Mouse (Mus musculus) gastrocnemius, postnatal 4 days (tissue): Measurements from ENCODE around the gene Zdhhc14. TPM values are rescaled to one million over a fixed set of nuclear protein-coding genes. Genes with fewer than 3 reads are reported as not detected.

Experiments
- DNase-seq, 2 experiments: peaks; one replicate each; pipeline ENCODE4 v3.0.0; 2021 to 2022; ENCODE audit warnings: low spot score in 2 of 2, mixed read lengths in 2 of 2
- total RNA-seq, 2 experiments: library from RNA; stranded (reverse); gene quantifications; 2 replicates each; pipeline ENCODE4 v1.2.3; 2021

Zdhhc14 gene
- total RNA-seq, 2 experiments from 2014 or later: 4.8 to 5.1 TPM

DNA sequence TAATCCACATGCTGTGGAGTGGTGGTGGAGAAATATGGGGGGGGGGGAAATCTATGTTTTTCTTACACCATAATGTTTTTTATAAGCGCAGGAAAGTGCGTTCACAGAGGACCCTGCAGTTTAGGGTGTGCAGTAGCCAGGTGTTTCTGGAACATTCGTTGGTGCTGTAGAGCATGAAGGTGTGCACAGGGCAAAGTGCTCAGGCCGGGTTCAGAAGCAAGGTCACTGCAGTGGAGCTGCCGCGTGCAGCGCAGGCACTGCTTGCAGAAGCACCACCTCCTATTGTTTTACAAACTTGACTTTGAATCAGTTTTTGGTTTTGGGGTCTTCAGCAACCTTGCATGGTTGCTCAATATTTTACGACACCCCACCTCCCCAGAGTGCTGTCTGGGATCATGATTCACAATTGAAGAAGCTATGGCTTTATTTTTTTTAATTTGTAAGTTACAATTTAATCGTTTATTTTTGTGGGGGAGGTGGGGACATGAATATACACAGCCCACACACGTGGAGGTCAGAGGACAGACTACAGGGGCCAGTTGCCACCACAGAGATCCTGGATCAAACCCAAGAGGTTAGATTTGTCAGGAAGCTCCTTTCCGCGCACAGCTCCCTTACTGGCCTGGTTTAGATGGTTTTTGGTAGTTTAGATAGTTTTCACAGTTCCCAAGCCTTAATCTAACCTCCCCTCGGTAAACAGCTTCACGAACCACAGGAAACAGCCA, 59.8 kb downstream of the Zdhhc14 start:
- DNase-seq: no peak

DNA sequence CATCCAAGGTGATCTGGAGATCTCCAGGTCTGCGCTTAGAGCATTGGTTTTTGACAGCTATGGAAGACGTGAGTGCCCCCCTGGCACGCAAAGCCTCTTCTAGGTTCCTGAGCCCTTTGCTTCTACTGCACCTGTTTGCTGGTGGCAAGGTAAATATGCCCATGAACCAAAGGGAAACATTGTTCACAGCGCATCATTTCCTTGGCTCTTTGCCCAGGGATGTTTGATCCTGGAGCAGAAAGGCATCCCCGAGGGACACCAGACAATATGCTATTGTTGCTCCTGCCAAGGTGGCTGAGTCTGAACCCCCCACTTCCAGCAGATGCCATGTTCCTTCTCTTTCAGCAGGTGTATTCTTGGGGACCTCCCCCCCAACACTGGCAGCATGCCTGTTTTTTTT, 61.2 kb downstream of the Zdhhc14 start:
- no peak for DNase-seq

DNA sequence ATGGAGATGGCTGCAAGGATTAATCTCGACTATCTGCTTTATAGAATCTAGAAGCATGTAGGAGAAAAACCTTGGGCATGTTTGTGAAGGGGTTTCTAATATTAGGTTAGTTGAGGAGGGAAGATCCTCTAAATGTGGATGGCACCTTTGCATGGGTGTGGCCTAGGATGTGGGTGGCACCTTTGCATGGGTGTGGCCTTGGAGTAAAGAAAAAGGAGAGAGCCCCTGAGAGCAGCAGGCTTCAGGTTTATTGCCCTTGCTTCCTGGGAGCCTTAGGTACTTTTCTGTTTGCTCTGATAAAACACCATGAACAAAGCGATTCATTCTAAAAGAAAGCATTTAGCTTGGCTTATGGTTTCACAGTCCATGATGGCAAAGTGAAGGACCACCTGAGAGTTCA, 62.2 kb downstream of the Zdhhc14 start:
- DNase-seq: no peak

DNA sequence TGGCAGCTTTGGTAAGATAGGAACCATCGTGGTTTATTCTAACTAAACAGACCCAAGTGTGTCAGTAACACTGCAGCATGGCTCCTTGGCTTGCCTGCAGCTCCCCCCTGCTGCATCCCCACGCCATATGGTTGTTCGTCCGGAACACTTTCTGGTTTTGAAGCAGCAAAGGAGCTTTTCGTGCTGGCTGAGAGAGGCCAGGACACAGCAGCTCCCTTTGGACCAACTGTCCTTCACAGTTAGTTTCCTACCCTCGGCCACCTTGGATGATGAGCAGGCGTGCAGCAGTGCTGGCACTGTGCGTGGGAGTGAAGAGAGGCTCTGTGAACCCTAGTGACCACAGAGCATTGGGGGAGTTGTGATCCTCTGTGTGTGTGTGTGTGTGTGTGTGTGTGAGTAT, 64.2 kb downstream of the Zdhhc14 start:
- DNase-seq: no peak

DNA sequence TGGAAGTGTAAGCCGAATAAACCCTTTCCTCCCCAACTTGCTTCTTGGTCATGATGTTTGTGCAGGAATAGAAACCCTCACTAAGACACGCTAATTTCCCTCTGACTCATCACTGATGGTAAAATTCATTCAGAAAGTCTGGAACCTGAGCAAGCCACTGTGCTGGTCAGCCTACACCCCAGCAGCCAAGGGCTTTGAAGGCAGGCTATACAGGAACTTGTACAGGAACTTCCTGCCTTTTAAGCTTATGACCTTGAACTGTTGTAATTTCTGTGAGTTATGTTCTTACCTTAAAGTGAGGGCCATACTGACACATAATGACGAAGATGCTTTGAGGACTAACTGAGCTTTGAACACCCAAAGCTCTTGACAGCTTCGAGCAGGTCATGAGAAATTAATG, 67.9 kb downstream of the Zdhhc14 start:
- DNase-seq: no peak

DNA sequence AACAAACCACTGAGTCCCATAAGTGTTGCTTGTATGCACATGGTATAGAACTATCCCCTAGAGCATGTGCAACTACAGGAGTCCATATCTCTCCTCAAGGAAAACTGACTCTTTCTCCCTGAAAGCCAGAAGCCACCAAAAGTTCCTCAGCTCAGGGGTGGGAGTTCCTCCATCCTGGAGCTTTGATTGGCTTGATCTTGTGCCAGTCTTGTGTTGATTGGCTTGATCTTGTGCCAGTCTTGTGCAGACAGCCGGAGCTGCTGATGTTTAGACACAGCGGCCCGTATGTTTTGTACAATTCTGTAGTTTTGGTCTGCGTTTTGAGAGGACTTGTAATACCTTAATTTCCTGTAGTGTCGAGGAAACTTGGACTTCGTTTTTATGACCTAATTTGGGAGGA, 70.8 kb downstream of the Zdhhc14 start:
- no peak for DNase-seq

DNA sequence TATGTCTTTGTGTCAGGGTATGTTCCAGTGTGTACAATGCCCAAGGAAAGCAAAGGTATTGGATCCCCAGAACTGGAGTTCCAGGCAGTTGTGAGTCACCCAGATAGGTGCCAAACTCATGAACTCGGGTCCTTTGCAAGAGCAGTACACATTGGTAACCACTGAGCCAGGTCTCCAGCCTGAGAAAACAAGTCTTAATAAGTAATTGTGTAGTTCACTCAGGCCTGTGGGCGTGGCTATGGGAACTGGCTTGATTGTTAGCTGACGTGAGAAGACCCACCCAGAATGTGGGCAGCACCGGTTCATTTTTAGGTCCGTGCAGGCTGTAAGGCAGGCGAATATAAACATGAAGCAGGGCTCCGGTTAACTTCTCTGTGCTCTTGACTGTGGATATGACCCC, 73.6 kb downstream of the Zdhhc14 start:
- no peak for DNase-seq

DNA sequence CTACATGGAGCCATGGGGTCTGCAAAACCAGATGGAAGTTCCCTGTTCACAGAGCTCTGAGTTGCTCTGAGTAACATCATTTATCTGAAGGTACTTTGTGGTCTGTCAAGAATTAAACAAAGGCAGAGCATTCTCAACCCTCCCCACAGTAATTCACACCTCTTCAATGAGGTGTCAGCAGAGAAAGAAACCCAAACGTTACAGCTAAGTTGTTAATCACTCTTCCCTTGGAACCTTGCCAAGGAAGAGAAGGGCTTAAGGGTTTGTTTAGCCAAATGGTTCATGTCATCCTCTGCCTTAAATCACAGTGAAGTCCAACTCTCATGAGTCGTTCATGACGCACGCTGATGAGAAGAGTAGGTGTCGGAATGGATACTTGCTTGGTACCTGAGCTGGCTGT, 75.6 kb downstream of the Zdhhc14 start:
- no peak for DNase-seq

DNA sequence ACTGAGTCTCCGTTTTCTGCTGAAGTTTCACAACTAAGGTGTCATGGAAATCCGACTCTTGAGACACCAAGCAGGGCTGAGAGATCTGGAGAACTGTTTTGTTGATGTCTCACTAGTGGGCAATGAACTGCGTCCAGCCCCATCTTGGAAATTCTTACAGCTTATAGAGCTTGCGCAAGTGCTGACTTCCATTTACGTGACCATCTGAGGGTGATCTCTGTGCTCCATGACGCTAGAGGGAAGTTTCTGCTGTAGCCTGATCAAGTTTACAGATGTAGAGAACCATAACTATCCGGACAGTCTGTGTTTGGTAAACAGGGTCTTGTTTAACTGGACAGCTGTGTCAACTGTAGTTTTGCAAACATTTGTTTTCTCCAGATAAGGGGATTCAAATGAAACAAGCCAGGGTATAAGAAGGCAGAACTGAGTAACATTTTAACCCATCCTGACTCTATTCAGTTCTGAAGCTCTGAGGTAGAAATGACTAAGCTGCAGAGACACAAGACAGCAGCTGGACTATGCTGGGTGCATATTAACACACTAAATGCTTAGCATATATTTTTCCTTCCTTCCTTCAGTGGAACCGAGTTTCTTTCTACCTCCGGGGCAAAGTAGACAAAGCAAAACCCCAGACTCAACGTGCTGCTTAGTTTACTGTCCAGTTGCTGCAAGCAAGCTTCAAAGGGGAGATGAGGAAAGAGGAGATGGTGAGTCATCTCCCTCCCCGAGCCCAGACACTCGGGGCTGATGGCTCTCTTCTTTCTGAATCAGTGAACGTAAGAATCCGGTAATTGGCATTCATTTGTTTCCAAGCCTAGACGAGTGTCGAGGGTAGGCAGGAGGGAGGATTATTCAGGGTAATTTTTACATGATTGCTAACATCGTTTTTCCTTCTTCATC, 77.0 kb downstream of the Zdhhc14 start:
- no peak for DNase-seq

DNA sequence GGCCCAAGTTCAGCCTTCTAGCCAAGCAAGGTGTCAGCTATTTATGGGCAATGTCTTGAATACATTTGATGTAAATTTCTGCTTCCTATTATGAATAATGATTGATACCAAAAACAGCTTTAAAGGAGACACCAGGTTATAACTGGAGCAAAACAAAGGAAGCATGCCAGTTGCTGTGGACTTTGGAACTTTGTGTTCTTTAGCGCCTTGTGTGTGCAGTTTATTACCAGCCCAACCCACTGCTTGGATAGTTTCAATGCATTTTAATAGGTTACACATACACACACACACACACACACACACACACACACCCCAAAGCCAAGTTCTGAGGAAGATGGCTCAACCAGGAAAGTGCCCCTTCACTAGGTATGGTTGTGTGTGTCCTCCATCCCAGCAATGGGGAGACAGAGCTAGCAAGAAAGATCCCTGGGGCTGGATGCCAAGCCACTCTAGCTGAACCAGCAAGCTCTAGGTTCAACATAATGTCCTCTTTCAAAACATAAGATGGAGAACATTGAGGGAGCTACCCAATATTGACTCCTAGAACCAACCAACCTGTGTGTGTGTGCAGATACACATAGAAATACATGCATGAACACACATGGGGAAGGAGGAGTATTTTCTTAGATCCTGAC, 79.9 kb downstream of the Zdhhc14 start:
- no peak for DNase-seq

DNA sequence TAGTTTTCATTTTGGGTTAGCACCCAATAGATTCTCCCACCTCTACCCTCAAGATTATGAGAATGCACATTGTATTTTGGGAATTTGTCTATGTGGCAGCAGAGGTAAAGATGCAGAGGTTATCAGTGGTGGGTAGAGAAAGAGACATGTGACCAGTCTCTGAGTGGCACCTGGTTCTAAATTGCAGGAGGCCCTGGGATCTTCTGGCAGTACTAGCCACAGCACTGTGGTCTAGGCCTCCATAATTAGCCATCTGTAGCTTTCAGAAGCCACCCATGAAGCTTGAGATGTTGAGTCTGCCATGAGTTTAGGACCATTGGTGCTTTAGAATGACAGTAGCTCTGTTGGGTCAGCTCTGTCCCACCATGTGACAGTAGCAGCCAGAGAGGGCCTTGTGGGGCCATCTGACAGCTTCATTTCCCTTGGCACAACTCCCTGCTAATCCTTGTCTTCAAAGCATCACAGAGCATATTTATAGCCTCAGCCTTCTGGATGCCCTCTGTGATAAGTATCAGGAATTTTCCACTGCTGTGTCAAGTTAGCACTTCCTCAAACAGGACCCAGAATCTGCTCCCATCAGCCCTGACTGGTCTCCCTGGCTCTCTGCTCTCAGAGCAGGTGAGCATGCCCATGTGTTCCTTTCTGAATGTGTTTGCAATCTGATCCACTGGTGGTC, 80.5 kb downstream of the Zdhhc14 start:
- no peak for DNase-seq

DNA sequence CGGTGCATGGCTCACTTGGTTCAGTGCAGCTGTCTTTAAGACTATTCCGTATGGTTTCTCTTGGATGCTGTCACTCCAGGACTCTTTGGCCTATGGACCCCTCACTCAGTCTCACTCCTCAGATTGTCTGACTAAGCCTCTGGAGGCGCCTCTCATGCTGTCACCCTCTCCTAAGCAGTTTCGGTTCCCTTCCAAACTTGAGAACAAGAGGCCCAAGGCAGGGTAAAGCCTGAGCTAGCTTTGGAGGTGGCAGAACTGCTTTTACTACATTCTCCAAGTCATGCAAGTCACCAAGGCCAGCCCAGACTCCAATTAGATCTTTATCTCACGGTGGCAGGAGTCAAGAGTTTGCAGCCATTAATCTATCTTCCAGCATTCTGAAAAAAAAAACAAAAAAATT, 82.3 kb downstream of the Zdhhc14 start:
- DNase-seq: no peak

DNA sequence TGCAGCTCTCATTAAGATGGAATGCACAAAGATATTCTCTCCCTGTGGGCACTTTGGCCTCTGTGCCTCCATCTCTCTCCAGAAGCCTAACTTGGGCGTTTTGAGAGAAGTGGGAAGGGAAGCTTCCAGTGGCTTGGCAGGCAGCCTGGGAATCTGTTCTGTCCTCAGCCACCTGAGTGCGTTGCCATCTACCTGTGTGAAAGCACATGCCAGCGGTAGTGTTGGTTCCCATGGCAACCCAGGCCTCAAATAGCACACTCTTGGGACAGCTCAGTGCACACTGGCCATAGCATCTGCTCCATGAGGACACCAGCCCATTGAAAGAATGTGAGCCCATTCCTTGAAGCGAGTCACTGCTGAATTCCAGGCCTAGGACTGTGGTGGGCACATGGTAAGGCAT, 83.2 kb downstream of the Zdhhc14 start:
- DNase-seq: no peak

DNA sequence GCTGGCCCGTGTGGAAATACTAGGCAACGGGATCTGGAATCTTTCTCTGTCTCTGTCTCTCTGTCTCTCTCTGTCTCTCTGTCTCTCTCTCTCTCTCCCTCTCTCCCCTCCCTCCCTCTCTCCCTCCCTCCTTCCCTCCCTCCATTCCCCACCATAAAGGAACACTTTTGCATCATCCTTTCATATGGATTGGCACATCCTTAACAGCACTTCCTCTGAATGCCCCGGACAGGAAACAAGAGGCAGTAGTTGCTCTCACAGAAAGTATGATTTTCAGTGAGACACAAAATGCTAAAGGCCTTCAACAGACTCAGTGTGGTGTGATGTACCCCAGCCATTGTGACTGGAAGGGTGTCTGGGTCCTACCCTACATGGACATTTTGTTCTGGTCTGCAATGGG, 89.9 kb downstream of the Zdhhc14 start:
- no peak for DNase-seq

DNA sequence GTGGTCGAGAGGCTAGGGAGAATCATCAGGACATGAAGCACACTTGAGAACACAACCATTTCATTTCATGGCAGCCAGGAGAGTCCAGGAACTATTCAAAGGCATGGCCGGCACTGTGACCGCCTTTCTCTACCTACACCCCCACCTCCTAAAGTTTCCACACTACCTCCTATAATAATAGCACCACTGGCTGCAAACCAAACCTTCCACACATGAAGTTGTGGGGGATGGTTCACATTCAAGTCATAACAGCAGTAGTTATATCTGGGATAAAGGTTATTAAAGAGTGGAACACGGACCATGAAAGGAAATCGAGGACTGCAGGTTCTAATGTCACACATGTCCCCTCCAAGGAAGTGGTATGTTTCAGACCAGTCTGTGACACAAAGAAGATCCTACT, 90.6 kb downstream of the Zdhhc14 start:
- DNase-seq: no peak

DNA sequence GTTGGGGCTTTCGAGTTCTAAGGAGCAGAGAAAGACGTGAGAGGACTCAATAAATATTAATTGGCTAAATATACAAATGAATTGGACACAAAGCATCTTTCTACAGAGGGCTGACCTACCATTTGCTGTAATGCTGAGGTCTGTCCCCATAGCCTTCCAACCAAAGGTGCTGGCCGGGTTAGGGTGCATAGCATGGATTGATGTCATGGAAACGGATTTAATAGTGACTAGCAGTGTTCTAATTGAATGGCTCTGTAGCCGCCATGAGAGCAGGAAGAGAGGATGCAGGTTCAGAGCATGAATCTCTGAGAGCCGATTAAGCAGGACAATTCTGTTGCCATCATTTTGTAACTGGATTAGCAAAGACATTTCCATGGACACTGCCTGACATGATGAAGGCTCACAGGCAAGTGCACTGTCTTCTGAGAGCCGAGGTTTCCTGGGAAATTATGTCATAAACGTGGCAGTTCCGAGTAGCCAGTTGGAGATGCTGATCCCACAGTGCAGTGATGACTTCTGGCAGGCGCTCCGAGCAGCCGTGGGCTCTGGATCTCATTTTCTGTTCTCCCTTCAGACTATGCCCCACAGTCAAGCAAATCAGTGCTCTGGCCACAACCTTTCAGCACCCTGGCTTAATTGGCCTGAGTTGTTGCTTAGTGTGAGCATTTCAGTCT, 91.3 kb downstream of the Zdhhc14 start:
- DNase-seq: no peak

DNA sequence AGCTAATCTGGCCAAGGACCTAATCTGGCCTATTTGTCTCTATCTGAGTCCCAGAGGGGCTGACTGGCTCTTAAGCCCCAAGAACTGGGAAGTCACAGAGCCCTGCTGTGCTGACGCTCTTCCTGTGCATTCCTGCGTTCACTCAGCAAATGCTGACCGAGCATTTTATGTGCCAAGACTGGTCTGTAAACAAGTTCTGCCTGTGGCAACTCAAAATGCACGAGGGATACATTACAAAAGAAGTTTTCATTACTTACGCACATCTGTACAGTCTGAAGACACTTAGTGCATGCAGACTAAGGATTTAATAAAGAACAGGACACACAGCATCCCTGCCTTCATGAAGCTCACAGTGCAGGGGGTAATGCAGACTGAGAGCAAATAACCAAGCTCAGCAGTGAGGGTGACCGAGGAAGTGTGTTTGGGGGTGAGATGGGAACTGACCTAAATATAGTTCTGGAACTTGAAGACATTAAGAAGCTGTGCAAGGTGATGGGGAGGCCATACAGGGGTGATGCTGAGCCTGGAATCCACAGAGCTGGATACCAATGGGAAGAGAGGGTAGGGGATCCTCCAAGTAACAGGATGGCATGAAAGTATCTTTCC, 99.3 kb downstream of the Zdhhc14 start:
- no peak for DNase-seq

DNA sequence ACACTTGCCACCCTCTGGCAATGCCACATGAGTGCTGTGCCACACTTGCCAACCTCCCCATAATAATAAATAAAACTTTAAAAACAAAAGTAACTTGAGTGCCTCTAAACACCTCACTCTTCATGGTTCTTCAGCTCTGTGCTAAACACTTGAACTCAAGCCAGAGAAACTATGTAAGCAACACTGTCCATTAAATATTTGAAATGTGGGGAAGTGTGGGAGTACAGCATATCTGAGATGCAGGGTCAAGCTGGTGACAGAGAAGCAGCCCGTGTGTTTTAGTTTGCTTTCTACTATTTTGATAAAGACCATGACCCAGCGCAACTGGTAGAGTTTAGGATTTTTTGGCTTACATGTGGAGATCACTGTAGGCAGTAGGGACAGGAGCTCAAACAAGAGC, 100.7 kb downstream of the Zdhhc14 start:
- DNase-seq: no peak

DNA sequence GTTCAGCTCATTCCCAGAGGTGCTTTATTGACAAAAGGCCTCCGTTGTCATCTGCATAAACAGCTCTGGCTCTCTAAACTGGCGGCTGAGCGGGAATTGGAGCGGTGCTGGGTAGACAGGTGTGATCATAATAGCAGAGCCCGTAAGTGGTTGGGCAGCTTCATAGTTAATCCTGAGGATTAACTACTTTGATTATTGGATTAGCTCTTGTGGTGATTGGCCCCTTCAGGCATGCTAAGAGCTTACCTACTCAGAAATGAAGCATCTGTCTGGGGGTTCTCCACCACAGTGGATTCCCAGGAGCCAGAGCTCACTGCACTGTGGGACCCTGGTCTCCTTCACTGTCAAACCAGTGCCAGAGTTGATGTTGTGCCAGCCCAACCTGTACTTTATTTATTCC, 102.7 kb downstream of the Zdhhc14 start:
- DNase-seq: no peak

DNA sequence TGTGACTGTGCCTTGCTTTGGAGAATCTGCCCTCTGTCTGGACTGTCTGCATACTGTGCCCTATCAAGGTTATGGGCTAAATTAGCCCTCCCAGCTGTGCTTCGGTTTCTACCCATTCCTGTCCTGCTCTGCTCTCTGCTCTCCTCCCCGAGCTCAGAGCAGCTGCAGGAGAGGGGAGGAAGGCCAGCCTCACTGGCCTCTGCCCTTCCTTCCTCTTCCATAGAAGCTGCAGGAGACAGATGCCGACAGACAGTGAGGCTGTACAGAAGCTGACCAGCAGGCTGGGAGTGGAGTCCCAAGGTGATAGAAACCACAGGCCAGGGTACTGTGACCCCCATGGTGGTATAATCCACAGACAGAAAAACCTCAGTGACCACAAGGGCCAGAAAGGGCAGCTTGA, 104.1 kb downstream of the Zdhhc14 start:
- DNase-seq: no peak

DNA sequence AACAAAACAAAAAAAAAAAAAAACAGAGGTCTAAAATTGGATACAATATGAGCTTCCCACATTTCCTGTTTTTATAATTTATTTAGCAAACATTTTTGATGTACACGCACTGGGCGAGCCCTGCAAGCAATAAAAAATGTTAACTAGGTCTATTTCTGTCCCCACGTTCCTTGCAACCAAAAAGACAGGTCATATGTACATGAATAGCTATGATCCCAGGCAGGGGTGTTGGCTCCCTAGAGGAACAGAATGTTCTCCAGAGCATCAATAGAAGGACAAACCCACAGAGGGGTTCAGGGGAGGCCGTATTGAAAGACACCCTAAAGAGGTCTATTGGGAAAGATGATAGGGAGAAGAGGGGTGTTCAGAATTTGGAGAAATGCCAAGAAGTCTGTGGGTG, 106.6 kb downstream of the Zdhhc14 start:
- DNase-seq: no peak
